Mouse (Mus musculus) spleen, postnatal 4 days (tissue): Measurements from ENCODE around the gene Itgb5.

Source experiments
- DNase-seq, 2 experiments: peaks; one replicate each; pipeline ENCODE4 v3.0.0; 2022; ENCODE audit warnings: low spot score in 2 of 2

Itgb5 gene

GRCm38 (mm10) chr16:33989106-33989505 lies 159.6 kb downstream of the Itgb5 start:
- DNase-seq: no peak

DNA sequence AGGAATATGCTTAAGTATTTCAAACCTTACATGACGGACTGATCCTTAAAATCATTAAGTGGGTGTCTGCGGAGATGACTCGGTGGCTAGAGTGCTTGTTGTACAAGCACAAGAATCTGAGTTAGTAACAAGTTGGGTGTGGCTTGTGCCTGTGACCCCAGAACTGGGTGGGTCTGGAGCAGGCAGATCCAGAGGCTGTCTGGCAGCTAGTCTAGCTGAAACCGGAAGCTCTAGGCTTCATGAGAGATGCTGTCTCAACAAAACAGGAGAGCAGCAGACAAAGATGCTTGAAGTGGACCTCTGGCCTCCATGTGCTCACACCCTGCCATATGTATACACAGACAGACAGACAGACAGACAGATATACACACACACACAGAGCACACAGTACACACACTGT lies 161.2 kb downstream of the Itgb5 start:
- no peak for DNase-seq

GRCm38 (mm10) chr16:33994321-33994720 lies 164.9 kb downstream of the Itgb5 start:
- DNase-seq: no peak

GRCm38 (mm10) chr16:33995496-33995895 lies 166.0 kb downstream of the Itgb5 start:
- DNase-seq: no peak

- DNase-seq: peak; percentile 64 to 86
These were observed 166.6 kb downstream of the Itgb5 start for GRCm38 (mm10) chr16:33996030-33996429.

- DNase-seq: no peak
These were observed 168.5 kb downstream of the Itgb5 start for GRCm38 (mm10) chr16:33998011-33998410.
